In genomic region chr5:125151872-125152534, GRCm38 (mm10) we compare ENCODE assay signal across 9 mouse cellular contexts. TPM values are rescaled to one million over a fixed set of nuclear protein-coding genes. Genes with fewer than 3 reads are reported as not detected.
DNase-seq lines count a peak whose midpoint lies in the region; ATAC-seq and TF ChIP-seq lines count a peak whose summit lies in the region.
"Had no signal": no experiment of that assay in that cellular context is flagged by ENCODE, and none has a peak within 500 bp of the region (broad histone marks: within the 10 kb centered on the region; RNA-seq: fewer than 3 reads in every experiment).

No protein-coding gene starts in this region.

- H3K9ac ChIP-seq in kidney, postnatal 0 days (ENCODE audit: low read depth, low read length): peak overlapping the region; percentile 27; the same call in 1 of the 2 replicates
- peak overlapping the region; percentile 29; the same call in 1 of the 2 replicates for H3K9ac ChIP-seq in midbrain, embryonic 14.5 days (replicated peaks; ENCODE audit: low read length)

- H3K36me3 ChIP-seq in kidney, postnatal 0 days (ENCODE audit: insufficient read depth, low read length): no peaks in the 10 kb centered on the region
- no peaks in the 10 kb centered on the region for H3K36me3 ChIP-seq in midbrain, embryonic 14.5 days (ENCODE audit: control insufficient read depth, insufficient read depth, low read length)

- 21% methylated on average over 17 of the region's 17 CpGs for WGBS in kidney, postnatal 0 days
- 16% methylated on average over 17 of the region's 17 CpGs for WGBS in midbrain, embryonic 14.5 days

- H3K9me3 ChIP-seq in kidney, postnatal 0 days (replicated peaks; ENCODE audit: low read length): no peaks in the 10 kb centered on the region
- H3K9me3 ChIP-seq in midbrain, embryonic 14.5 days (ENCODE audit: control insufficient read depth, low read length): no peaks in the 10 kb centered on the region

- no peak for TF ChIP-seq CTCF in kidney, postnatal 0 days (IDR thresholded peaks at IDR 0.05; ENCODE audit: low read depth)

- H3K4me2 ChIP-seq in kidney, postnatal 0 days (ENCODE audit: low read length): peak overlapping the region; percentile 13; the same call in 1 of the 2 replicates
- H3K4me2 ChIP-seq in midbrain, embryonic 14.5 days (ENCODE audit: low read length): peak overlapping the region; percentile 32

- DNase-seq in adrenal gland, adult 2 months: peak; percentile 74
- no peak for DNase-seq in adrenal gland, adult 8-10 months
- peak; percentile 84 for DNase-seq in 3T3-L1 (ENCODE audit: low read depth, low spot score)
- DNase-seq in fibroblast of lung, adult 2 months (ENCODE audit: low read depth): peak; percentile 93
- DNase-seq in kidney, postnatal 0 days (ENCODE audit: low spot score): peak; percentile 86
- DNase-seq in midbrain, embryonic 14.5 days: peak; percentile 81
- DNase-seq in spleen, postnatal 4 days (ENCODE audit: low spot score in 2 of 2): no peak

- peaks cover 58% of the 10 kb centered on the region for H3K4me1 ChIP-seq in kidney, postnatal 0 days (replicated peaks; ENCODE audit: insufficient read depth, low read length)
- H3K4me1 ChIP-seq in midbrain, embryonic 14.5 days (ENCODE audit: control insufficient read depth, insufficient read depth, low read length): peaks cover 81% of the 10 kb centered on the region

- no peaks in the 10 kb centered on the region for H3K27me3 ChIP-seq in kidney, postnatal 0 days (ENCODE audit: insufficient read depth, low read length)
- H3K27me3 ChIP-seq in midbrain, embryonic 14.5 days (ENCODE audit: control insufficient read depth, insufficient read depth, low read length): no peaks in the 10 kb centered on the region

- H3K4me3 ChIP-seq in kidney, postnatal 0 days (replicated peaks; ENCODE audit: low read depth, low read length): no peak overlapping the region
- no peak overlapping the region for H3K4me3 ChIP-seq in midbrain, embryonic 14.5 days (replicated peaks; ENCODE audit: low read depth, low read length)
- H3K4me3 ChIP-seq: erythroblast, embryonic 14.5 days had no signal

- peak; percentile 47; the same call in 1 of the 2 replicates for ATAC-seq in kidney, postnatal 0 days (replicated peaks; ENCODE audit: low FRiP score, low read depth)
- peak; percentile 65 for ATAC-seq in midbrain, embryonic 14.5 days (ENCODE audit: low FRiP score, low TSS enrichment)
- no peak for ATAC-seq in inflammation-experienced regulatory T-cells, adult 6 months

- H3K27ac ChIP-seq in kidney, postnatal 0 days: peak overlapping the region; percentile 47
- H3K27ac ChIP-seq in midbrain, embryonic 14.5 days (replicated peaks; ENCODE audit: low read depth, low read length): peak overlapping the region; percentile 90

RNA-seq across cellular contexts. Expression of gene Ncor2, which starts 27.0 kb away (rescaled TPM):
- total RNA-seq in adrenal gland, adult 2 months (2021): 100 to 1,000 TPM; 149 to 340 TPM
- polyA plus RNA-seq in adrenal gland, adult 2 months (2012; rRNA removed): 183 and 229 TPM in 2 replicates
- total RNA-seq in adrenal gland, adult 8-10 months (2022): 100 to 1,000 TPM; 188 to 380 (median 257) TPM
- polyA plus RNA-seq in kidney, postnatal 0 days (2015; fragmentation: Nextera tagmentation; extraction: Ambion mirVana): 14.6 and 15.5 TPM in 2 replicates
- 23.7 and 24.0 TPM in 2 replicates for polyA plus RNA-seq in midbrain, embryonic 14.5 days (2014; fragmentation: Nextera tagmentation; extraction: Ambion mirVana)
- 1 to 10 TPM; 3.9 to 6.7 (median 4.7) TPM for polyA plus RNA-seq in inflammation-experienced regulatory T-cells, adult 6 months (2017; shearing (Covaris generic))

Comparison
In these comparisons a context has a peak if more than half of its experiments do, and no peak if none do; other contexts are left out.
1. DNase-seq: peak in adrenal gland, adult 2 months (single experiment), 3T3-L1 (single experiment), fibroblast of lung, adult 2 months (single experiment), kidney, postnatal 0 days (single experiment) and midbrain, embryonic 14.5 days (single experiment); none in adrenal gland, adult 8-10 months (single experiment) and spleen, postnatal 4 days (0 of 2).